Mouse (Mus musculus): ENCODE measurements around the gene Col25a1.

- TF ChIP-seq CTCF (IDR thresholded peaks at IDR 0.05; ENCODE audit: low read depth, low read length) (no peak), EP300 (IDR thresholded peaks at IDR 0.05; ENCODE audit: insufficient read depth, low read depth, low read length) (no peak)
Observed at GRCm38 (mm10) chr3:130607924-130608323, 476.6 kb downstream of the Col25a1 start.

Measured in ES-Bruce4 (cell line).